Mouse (Mus musculus) left cerebral cortex, postnatal 25 days (tissue): Measurements from ENCODE around the gene Prkce. TPM values are rescaled to one million over a fixed set of nuclear protein-coding genes. Genes with fewer than 3 reads are reported as not detected.

Source experiments
- DNase-seq, 2 experiments: peaks; one replicate each; pipeline ENCODE4 v3.0.0; 2022; ENCODE audit warnings: low spot score in 2 of 2, mixed read lengths in 1 of 2
- intact Hi-C: fragments of 180-260 bp; cut with DNase I; formaldehyde crosslinking; loops from one replicate; pipeline ENCODE4 v1.15.1; 2025
- total RNA-seq, 2 experiments: library from RNA; stranded (reverse); gene quantifications; 2 replicates each; pipeline ENCODE4 v1.2.3; 2021

Prkce gene
- total RNA-seq, 2 experiments from 2014 or later, result 269 to 275 TPM

DNA sequence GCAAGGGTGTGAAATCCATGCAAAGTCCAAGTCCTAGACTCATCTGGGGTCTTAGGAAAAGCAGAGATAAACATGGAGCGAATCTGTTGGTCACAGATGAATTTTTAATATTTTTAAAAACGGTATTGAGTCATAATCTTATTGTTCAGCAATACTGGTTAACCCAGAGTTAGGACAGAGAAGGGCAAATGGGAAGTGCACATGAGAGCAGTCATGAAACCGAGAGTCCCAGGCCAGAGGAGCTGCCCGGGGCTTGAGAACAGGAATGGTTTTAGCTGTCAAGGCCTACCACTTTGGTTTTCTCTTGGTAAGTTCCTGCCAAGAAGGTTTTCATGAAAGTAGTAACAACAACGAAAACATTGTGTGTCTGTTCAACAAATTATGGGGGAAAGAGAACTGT lies 76.8 kb downstream of the Prkce start:
- intact Hi-C loops, result no loop called here
- DNase-seq, result no peak

DNA sequence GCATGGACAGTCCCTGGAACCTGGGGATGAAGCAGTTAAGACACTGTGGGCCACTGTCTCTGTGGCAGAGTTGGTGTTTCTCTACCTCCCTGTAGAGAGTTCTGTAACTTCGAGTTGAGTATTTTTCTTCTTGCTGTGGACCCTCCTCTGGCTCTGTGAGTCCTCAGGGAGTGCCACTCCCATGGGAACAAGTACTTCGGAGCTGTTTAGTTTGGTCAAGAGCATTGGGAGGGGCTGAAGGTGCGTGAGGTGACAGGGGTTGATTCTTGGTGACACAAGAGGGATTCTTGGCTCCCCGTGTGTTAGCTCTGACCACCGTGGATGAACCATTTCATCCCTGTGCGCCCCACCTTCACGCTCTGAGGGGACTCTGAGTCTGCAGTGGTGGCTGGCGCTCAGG lies 81.2 kb downstream of the Prkce start:
- intact Hi-C loops, result no loop called here
- DNase-seq, result no peak

DNA sequence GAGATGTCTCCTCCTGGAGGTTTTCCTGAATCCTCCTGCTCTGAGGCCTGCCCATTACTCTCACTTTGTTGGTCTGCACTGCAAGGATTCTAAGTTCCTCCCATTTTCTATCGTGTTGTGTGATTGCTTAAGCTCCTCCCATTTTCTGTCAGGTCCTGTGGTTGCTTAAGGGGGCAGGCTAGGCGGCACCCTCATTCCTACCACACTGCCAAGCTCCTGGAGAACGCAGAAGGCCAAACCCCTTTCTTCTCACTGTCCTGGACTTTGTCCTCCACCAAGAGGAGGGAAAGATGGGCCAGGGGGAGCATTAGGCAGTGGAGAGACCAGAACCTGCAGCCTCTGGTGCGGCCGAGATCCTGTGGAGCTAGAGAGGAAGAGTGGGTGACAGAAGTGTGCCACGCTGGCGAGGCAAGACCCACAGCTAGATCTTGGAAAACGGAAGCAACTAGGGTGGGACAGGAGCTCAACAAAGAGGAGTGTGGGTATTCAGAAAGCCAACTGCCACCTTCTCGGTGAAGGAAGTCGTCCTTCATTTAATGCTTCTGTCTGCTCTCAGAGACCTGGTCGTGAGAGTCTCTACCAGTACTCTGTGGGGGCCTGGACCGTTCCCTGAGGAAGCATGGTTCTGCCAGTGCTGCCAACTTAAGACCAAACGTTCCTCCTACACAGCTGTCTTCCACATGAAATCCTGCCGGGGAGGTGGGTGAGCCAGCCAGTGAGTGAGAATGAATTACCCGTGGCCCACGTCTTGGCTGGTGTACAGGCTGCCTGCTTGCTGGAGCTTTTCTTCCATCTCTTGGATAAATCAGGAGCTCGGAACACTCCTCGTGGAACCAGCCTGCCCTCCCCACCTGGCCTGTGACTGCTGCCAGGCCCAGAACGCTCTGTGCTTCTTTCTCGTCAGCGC lies 82.2 kb downstream of the Prkce start:
- intact Hi-C loops, result loop anchor here (1.0 to 2.0 kb wide), 5 partner anchors 35 to 189 kb away; no protein-coding TSS in a partner anchor
- peak; percentile 91 to 99 for DNase-seq

DNA sequence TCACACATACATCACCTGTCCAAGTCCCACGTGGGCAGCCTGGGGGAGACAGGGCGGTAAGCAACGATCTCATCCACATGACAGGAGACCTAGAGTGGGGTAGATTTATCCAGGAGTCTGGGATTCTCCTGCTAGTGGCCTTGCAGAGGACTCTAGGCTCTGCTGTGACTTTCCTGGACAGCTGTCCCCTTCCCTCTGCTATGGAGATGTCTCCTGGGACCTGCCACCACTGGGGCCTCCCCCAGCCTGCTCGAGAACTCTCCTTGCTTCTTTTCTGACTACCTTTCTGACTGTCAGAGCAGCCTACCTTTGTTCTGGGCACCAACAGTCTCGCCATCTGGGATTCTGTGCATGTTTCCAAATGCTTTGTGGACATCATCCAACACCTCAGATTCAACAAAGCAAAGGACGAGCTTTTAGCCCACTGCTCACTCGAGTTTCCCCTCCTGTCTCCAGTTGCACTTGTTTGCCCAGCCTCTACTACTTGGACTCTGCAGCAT lies 82.9 kb downstream of the Prkce start:
- intact Hi-C loops, result loop anchor here (1.0 to 2.0 kb wide), 5 partner anchors 36 to 188 kb away; no protein-coding TSS in a partner anchor
- peak in 1 of 2 experiments; percentile 86 for DNase-seq

DNA sequence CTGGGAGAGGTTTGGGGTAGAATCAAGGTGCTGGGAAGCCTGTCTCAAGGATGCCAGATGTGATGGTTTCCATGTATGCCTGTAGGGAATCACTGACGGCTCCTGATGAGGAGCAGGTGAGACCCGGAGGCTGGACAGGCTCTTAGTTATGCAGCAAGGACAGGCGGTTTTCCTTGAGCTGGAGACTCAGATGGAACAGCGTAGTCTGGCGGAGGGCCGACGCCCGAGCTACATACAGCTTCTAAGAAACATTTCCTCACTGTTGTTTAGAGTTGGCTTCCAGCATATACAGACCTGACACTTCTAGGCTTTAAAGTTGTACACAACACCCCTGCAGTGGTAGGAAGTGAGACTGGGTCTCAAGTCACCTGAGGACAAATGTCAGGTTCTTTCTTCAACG lies 86.3 kb downstream of the Prkce start:
- no peak for DNase-seq
- intact Hi-C loops, result no loop called here

DNA sequence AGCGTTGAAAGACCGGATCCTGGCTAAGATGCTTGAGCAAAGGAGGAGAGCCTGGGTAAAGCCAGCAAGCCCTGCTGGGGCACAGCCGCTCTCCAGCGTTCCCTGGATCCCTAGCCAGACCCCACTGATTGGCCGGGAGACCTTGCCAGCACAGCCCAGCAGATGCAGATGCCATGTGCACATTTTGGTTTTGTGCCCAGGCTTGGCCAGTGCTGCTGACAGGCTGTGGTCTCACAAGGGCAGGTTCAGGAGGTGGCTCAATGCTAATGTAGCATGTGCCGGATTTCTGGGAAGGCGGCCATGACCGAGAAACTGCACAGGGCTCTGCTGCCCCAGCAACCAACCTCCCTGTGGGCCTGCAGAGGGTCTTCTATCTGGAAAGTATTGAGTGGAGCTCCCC lies 86.7 kb downstream of the Prkce start:
- DNase-seq, result peak; percentile 57 to 79
- intact Hi-C loops, result no loop called here

DNA sequence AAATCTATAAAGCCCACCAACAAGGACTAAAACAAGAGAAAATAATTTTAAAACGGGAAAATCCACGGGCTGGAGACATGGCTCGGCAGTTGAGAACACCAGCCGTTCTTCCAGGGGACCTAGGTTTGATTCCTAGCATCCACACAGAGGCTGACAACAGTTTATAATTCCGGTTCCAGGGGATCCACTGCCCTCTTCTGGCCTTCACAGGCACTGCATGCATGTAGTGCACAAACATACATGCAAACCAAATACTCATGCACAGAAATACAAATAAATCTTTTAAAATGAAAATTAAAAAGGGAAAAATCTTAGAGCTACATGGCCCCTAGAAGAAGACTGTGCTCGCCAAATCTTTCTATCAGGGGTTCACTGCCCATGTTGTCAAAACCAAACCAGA lies 87.4 kb downstream of the Prkce start:
- intact Hi-C loops, result no loop called here
- DNase-seq, result no peak

DNA sequence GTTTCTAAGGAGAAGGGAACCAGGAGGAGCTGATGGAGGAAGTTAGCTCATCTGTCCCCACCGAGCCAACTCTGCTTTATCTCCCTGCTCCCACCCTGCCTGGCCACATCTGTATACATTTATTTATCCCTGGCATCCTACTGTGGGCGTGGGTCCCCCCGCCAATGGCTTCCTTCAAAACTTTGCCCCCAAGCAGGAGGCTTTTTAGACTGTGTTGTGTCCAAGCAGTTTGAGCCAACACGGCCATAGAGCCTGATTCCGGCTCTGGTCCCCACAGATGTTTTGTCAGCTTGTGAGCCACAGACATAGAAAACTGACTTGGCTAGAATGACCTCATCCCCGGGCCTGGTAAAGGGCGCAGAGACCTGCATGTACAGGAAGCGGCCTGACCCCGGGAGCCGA lies 89.1 kb downstream of the Prkce start:
- no peak for DNase-seq
- intact Hi-C loops, result no loop called here

DNA sequence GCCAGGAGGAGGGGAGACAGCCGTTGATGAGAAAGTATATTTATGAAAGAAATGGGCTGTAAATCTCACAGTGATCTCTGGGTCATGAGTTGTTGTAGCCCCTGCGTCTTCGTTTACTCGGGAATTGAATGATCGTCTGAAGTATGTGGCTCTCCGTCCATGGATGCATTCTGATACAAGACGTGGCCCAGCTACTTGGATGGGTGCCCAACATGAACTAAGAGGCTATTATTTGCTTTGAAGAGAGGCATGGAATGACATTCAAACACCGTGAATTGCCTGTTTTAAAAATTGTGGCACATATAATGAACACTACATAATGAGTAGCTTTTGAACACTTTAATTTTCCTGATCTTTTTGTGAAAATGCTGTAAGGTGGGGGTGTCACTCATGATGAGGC lies 93.5 kb downstream of the Prkce start:
- no peak for DNase-seq
- intact Hi-C loops, result no loop called here

DNA sequence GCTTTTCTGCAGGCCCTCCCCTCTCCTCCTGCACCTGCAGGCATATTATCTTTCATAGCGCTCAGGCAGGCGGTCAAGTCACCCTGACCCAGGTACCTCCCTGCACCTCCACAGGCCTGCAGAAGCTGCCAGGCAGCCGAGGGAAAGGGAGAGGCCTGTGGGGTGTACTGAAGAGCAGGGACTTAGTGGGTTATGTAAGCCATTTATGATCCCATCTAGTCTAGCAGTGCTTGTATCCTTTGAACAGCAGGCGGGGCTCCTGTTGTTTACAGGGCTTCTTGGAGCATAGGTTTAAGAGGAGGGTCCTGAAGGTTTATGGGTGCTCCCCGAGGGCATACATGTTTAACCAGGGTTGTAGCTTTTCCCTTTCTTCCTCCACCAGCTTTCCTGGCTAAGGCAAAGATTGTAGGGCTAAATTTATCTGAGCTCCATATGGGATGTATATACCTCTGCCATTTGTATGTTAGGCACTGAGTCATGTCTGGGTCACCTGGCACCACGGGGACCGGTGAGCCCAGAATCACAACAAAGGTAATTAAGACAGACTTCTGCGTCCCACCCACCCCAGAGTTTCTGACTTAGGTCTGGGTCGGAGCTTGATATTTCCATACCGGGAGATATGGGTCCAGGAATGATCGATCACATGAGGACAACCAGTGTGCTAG lies 96.5 kb downstream of the Prkce start:
- DNase-seq, result no peak
- intact Hi-C loops, result no loop called here

DNA sequence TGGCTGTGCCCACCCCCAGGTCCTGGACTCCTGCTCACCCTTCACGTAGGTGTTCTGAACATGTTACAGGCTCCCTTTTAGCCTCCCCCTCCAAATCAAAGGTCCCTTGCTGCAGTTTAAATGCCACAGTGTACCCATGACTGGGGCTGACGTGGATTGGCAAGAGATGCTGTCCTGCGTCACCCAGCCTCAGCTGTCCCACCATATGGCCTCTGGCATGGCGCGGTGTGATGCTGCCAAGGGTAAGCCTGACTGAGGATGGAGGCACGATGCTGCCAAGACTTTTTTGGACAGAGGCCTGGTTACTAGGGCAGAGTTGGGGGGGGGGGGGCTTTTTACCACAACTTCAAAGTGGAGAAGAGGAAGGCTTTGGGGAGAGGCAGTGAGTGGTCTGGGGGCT lies 98.5 kb downstream of the Prkce start:
- intact Hi-C loops, result no loop called here
- peak in 1 of 2 experiments; percentile 74 for DNase-seq

DNA sequence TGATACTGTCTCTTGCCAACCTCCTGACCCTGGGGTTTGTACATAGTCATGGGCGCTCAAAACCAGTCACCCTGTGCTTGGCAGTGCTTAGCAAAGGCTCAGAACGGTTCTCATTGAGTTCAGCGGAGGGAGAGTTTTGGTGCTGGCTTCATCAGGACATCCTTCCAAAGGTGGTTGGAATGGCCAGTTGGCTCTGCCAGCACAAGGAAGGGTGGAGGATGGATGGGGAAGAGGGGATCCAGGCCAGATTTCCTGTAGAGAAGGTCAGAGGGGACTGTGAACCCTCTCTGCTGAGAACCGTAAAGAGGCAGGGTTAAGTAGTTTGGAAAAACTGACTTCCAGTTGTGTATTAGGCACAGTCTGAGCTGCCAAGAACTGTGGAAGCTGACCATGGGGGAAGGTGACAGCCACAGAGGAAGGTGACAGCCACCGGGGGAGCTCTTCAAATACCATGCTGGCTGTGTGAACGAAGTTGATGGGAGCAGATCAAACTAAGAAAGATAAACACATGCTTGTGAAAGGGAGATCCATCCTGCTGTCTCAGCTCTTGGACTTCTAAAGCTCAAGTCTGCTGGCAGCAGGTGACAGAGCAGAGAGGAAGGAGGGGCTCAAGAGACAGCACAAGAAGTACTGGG lies 99.7 kb downstream of the Prkce start:
- DNase-seq, result no peak
- intact Hi-C loops, result no loop called here

DNA sequence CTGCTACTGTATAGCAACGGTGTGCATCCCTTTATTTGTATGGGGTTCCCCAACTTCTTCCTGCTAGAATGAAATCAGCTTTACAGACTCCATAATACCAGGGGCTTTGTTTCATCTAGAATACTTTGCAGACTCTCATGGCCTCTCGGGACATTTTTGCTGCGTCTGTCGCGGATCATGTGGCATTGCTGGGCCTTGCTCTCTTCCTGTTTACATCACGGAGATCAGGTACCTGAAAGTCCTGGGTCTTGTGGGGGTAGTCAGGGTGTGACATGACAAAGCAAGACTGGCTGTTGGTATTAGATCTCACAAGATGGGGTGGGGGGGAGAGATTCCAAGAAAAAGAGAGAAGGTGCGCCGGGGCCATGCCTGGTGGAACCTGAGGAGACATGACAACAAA lies 102.1 kb downstream of the Prkce start:
- DNase-seq, result no peak
- intact Hi-C loops, result no loop called here

DNA sequence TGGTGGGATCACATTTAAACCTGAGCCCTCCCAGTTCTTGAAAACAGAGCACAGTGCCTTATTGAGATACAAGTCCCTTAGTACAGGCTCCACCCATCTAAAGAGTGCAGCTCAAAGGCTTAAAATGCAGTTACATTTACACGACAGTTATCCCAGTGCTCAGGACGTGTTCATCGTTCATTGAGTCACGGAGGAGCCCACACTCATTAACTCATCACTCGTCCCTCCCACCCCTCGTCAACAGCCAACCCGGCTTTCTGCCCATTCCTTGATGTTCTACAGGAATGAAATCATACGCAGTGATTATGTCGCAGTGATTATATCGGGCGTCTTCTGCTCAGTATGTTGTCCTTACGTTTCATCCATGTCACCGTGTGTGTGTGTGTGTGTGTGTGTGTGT lies 102.9 kb downstream of the Prkce start:
- DNase-seq, result peak in 1 of 2 experiments; percentile 35
- intact Hi-C loops, result no loop called here

DNA sequence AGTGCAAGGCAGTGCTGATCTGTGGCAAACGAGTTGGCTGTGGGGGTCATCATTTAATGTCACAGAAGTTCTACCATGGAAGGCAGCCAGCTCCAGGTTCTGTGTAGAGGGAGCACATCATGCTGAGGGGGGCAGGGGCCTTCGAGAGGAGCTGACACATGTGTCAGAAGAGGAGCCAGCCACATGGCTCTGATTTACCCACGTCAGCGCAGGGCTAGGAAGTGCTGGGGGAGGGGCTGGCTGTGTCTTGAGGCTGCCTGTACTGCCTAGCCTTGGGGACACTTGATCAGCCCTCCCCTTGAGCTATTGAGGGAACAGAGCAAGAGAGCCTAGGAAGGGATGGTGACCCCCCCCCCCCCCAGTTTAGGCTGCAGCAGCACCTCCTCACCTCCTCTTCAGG lies 103.7 kb downstream of the Prkce start:
- DNase-seq, result no peak
- intact Hi-C loops, result no loop called here

DNA sequence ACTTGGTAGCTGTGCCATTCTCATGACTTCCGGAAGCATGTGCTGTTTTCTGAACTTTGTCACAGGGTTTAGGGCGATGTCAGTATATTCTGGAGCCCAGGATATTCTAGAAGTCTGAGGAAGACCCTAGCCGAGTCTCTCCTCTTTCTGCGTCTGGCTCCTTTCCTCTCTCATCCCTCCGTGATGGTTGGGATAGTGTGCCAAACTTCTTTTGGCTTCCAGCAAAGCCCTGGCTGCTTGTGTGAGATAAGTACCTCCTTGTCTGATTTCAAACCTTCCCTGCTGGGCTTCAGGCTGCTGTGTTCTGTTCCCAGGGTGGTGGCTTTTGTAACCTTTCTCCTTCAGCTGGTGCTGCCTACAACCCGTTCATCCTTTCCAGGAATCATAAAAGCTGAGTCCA lies 105.4 kb downstream of the Prkce start:
- intact Hi-C loops, result no loop called here
- no peak for DNase-seq

DNA sequence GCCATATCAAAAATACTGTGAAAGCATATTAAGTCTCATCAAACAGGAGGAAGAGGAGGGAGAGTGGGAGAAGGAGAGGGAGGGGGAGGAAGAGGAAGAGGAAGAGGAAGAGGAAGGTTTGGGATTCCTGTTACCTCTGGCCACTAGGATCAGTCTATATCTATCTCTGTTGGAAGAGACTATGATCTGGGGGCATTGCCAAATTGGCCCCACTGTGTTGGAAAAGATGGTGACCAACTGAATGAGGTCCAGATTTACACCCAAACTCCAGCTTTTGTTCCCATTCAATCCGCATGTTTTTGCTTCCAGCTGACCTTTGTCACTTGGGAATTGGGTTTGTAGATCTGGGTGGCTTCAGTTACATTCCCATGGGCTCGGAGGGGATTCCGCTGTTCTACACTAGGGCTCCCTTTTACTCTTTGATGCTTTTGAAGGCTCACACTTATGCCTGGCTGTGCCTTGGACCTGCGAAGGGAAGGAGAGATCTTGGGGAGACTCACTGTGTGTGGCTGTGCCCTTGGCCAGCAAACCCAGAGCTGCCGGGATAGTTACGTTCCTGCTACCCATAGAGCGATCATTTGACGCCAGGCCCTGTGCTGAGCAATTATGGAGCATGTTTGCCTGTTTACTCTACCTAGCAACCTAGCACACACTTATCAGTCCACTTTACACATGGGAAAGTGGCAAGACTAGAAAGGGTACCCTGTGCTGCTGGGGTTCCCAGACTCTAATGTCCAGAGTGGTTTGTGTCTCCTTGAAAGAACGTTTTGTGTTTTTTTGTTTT lies 106.2 kb downstream of the Prkce start:
- intact Hi-C loops, result no loop called here
- DNase-seq, result no peak

DNA sequence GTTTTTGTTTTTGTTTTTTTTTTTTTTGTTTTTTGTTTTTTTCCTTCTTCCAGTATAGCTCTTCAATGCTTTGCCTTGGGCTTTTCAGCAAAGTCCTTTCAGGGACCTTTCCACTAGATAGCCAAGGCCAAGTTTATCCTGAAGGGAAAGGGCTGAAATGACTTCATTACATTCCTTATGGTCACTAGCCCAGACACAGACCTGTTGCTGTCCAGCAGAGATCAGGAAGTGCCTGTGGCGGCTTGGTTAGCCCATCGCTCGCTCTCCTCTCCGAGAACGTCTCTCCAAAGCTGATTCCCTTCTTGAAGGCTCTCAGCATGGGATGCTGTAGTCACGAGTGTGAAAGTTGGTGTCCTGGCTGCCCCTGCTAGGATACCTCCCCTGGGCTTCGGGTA lies 106.8 kb downstream of the Prkce start:
- DNase-seq, result no peak
- intact Hi-C loops, result no loop called here

DNA sequence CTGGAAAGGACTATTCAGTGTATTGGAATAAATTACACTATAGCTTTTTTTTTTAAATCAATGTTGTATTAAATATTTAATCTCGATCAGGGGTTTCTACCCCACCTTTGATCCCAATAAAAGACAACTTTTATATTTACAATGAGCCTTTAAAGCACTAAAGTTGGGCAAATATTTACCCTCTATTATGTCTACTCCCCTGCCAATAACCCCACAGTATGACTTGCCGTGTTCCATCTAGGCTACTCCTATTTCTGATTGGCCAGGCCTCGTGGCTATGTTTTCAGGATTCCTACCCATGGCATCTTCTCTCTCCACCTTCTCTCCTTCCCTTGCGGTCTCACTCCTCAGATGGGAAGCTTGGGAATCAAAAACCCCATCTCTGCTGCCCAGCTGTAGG lies 108.8 kb downstream of the Prkce start:
- no peak for DNase-seq
- intact Hi-C loops, result no loop called here
